In the genomic region with DNA sequence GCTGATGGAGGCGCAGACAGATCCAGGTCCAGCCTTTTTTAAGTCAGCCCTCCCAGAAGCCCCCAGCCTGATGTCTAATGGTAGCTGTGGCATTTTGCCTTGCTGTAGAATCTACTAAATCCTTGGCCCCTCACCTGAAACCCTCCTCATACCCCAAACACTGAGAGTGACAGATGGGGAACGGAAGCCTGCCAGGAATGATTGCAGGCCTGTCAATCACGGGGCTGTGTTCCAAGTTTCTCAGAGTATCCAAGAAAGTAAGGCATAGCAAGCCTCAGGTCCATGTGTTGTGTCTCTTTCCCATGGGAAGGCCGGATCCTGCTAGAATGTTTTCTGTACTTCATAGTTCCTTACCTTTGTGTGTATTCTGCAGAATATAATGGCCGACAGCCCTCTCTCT, we compare ENCODE assay signal across 11 mouse cellular contexts. TPM values are rescaled to one million over a fixed set of nuclear protein-coding genes. Genes with fewer than 3 reads are reported as not detected.
DNase-seq lines count a peak whose midpoint lies in the region; ATAC-seq and TF ChIP-seq lines count a peak whose summit lies in the region.
"Had no signal": no experiment of that assay in that cellular context is flagged by ENCODE, and none has a peak within 500 bp of the region (broad histone marks: within the 10 kb centered on the region; RNA-seq: fewer than 3 reads in every experiment).

No protein-coding gene starts in this region.

- TF ChIP-seq CTCF in lung, embryonic 14.5 days (IDR thresholded peaks at IDR 0.05; ENCODE audit: low read depth): no peak
- TF ChIP-seq CTCF in hindbrain, postnatal 0 days (IDR thresholded peaks at IDR 0.05; ENCODE audit: low read depth): no peak
- TF ChIP-seq CTCF in left cerebral cortex, adult 2 months (IDR thresholded peaks at IDR 0.05): no peak

- no peak overlapping the region for H3K27ac ChIP-seq in lung, embryonic 14.5 days (ENCODE audit: low read depth)
- peak overlapping the region; percentile 96; the same call in 1 of the 2 replicates for H3K27ac ChIP-seq in hindbrain, postnatal 0 days
- H3K27ac ChIP-seq in left cerebral cortex, adult 2 months: no peak overlapping the region

- no peak overlapping the region for H3ac ChIP-seq in myocyte (ENCODE audit: control insufficient read depth, insufficient read length)

- no peak for ATAC-seq in cerebellum, adult (ENCODE audit: insufficient number of reproducible peaks, low FRiP score, low TSS enrichment)
- no peak for ATAC-seq in lung, embryonic 14.5 days (ENCODE audit: insufficient read depth)
- ATAC-seq in hindbrain, postnatal 0 days: no peak

- no peaks in the 10 kb centered on the region for H3K27me3 ChIP-seq in lung, embryonic 14.5 days (ENCODE audit: insufficient read depth, low read length)
- no peaks in the 10 kb centered on the region for H3K27me3 ChIP-seq in hindbrain, postnatal 0 days (ENCODE audit: insufficient read depth, low read length)
- no peaks in the 10 kb centered on the region for H3K27me3 ChIP-seq in myocyte (ENCODE audit: control insufficient read depth, insufficient read depth, insufficient read length)

- peak; percentile 81 to 83 for DNase-seq in cerebellum, postnatal 10 days
- no peak for DNase-seq in lung, embryonic 14.5 days
- DNase-seq in lung, postnatal 36 days: no peak
- DNase-seq in hindbrain, postnatal 0 days (ENCODE audit: low spot score): peak; percentile 20
- DNase-seq in adrenal gland, adult 2 months: no peak
- no peak for DNase-seq in left cerebral cortex, adult 2 months (ENCODE audit: extremely low spot score in 1 of 2, low spot score in 2 of 2)
- DNase-seq: gastrocnemius, postnatal 25 days had no signal

- no peaks in the 10 kb centered on the region for H3K9me3 ChIP-seq in lung, embryonic 14.5 days (ENCODE audit: low read depth, low read length)
- no peaks in the 10 kb centered on the region for H3K9me3 ChIP-seq in hindbrain, postnatal 0 days (ENCODE audit: low read length)

- intact Hi-C loops in left cerebral cortex, adult 2 months (cut with DNase I): loop anchor here (2.0 kb wide), 1 partner anchor 47 kb away; the partner anchor contains the start of gene Mrps35

- peaks cover 21% of the 10 kb centered on the region for H3K79me2 ChIP-seq in myocyte (ENCODE audit: control insufficient read depth, insufficient read depth)

- no peak for TF ChIP-seq POLR2A in myocyte (IDR thresholded peaks at IDR 0.05; ENCODE audit: insufficient read length, low read depth)

- H3K4me2 ChIP-seq in lung, embryonic 14.5 days: peak overlapping the region; percentile 87
- peak overlapping the region; percentile 82 for H3K4me2 ChIP-seq in hindbrain, postnatal 0 days (ENCODE audit: low read depth, low read length)
- no peak overlapping the region for H3K4me2 ChIP-seq in myocyte (ENCODE audit: low read depth)

- 0 out of 2 replicates have a peak, but pooled peaks cover 2% of the 10 kb centered on the region for H3K4me1 ChIP-seq in lung, embryonic 14.5 days (ENCODE audit: insufficient read depth)
- peaks cover 18% of the 10 kb centered on the region; the same call in 1 of the 2 replicates for H3K4me1 ChIP-seq in hindbrain, postnatal 0 days (ENCODE audit: insufficient read depth, low read length)

- H3K4me3 ChIP-seq in lung, embryonic 14.5 days (ENCODE audit: low read depth, low read length): no peak overlapping the region; the same call in 1 of the 2 replicates
- 0 out of 2 replicates have a peak overlapping the region, but pooled peaks have one; percentile 67 for H3K4me3 ChIP-seq in hindbrain, postnatal 0 days (ENCODE audit: low read length)
- peak overlapping the region; percentile 67 for H3K4me3 ChIP-seq in myocyte
- H3K4me3 ChIP-seq in left cerebral cortex, adult 2 months: no peak overlapping the region

- WGBS in lung, embryonic 14.5 days: 78% methylated on average over 5 of the region's 5 CpGs
- 63% methylated on average over 5 of the region's 5 CpGs for WGBS in hindbrain, postnatal 0 days

- H3K9ac ChIP-seq in lung, embryonic 14.5 days: no peak overlapping the region
- H3K9ac ChIP-seq in hindbrain, postnatal 0 days (replicated peaks; ENCODE audit: low read length): peak overlapping the region; percentile 87

- H3K36me3 ChIP-seq in lung, embryonic 14.5 days (ENCODE audit: insufficient read depth): 0 out of 2 replicates have a peak, but pooled peaks cover 3% of the 10 kb centered on the region
- no peaks in the 10 kb centered on the region for H3K36me3 ChIP-seq in hindbrain, postnatal 0 days (ENCODE audit: insufficient read depth, low read length)
- peaks cover 4% of the 10 kb centered on the region for H3K36me3 ChIP-seq in myocyte (ENCODE audit: control insufficient read depth, insufficient read depth)

TF ChIP-seq in myocyte, 11 proteins besides CTCF, POLR2A, EP300 and RAD21:
- TF ChIP-seq MYOD1 (IDR thresholded peaks at IDR 0.05; ENCODE audit: control insufficient read depth in 1 of 3, insufficient read length in 2 of 3, low read depth in 2 of 3): no peak
- no peak for TF ChIP-seq MYOG (IDR thresholded peaks at IDR 0.05; ENCODE audit: control insufficient read depth in 1 of 3, insufficient read depth in 1 of 3, insufficient read length in 2 of 3, low read depth in 2 of 3)
- TF ChIP-seq POLR2AphosphoS2 (IDR thresholded peaks at IDR 0.05; ENCODE audit: insufficient read length, low read depth): no peak
- no peak for TF ChIP-seq TCF12 (IDR thresholded peaks at IDR 0.05; ENCODE audit: insufficient read depth, poor library complexity, severe bottlenecking)
- TF ChIP-seq REST (IDR thresholded peaks at IDR 0.05; ENCODE audit: insufficient read depth, insufficient read length): no peak
- no peak for TF ChIP-seq MAX (IDR thresholded peaks at IDR 0.05; ENCODE audit: low read depth)
- no peak for TF ChIP-seq CEBPB (IDR thresholded peaks at IDR 0.05; ENCODE audit: insufficient read depth, poor library complexity, severe bottlenecking)
- no peak for TF ChIP-seq SRF (IDR thresholded peaks at IDR 0.05; ENCODE audit: control insufficient read depth, insufficient read length, low read depth)
- TF ChIP-seq USF1 (IDR thresholded peaks at IDR 0.05; ENCODE audit: low read depth): no peak
- no peak for TF ChIP-seq E2F4 (IDR thresholded peaks at IDR 0.05; ENCODE audit: insufficient read depth)
- no peak for TF ChIP-seq TCF3 (IDR thresholded peaks at IDR 0.05; ENCODE audit: insufficient read length, low read depth)

RNA-seq across cellular contexts. Expression of gene Klhl42, which starts 1.0 kb away (rescaled TPM):
- 14.2 and 14.6 TPM in 2 replicates for polyA plus RNA-seq in lung, embryonic 14.5 days (2014; fragmentation: Nextera tagmentation; extraction: Ambion mirVana)
- 29.7 and 31.7 TPM in 2 replicates for total RNA-seq in hindbrain, postnatal 0 days (2014; rRNA removed)
- 5.4 and 5.7 TPM in 2 replicates for polyA plus RNA-seq in hindbrain, postnatal 0 days (2015; fragmentation: Nextera tagmentation; extraction: Ambion mirVana)
- polyA plus RNA-seq in myocyte (2012; fragmentation: generic; extraction: Trizol): 2.2 TPM
- total RNA-seq in adrenal gland, adult 2 months (2021): 10 to 100 TPM; 20.9 to 21.3 TPM
- 16.4 and 20.6 TPM in 2 replicates for polyA plus RNA-seq in adrenal gland, adult 2 months (2012; rRNA removed)
- total RNA-seq in left cerebral cortex, adult 2 months (2021): 10 to 100 TPM; 24.5 to 24.8 TPM

RNA-seq across cellular contexts. Expression of gene Mansc4, which starts 3.4 kb away (rescaled TPM):
- 7.3 and 7.5 TPM in 2 replicates for polyA plus RNA-seq in lung, embryonic 14.5 days (2014; fragmentation: Nextera tagmentation; extraction: Ambion mirVana)
- total RNA-seq in hindbrain, postnatal 0 days (2014; rRNA removed): 0.40 and 1.7 TPM in 2 replicates
- polyA plus RNA-seq in hindbrain, postnatal 0 days (2015; fragmentation: Nextera tagmentation; extraction: Ambion mirVana): 1.4 and 2.0 TPM in 2 replicates
- 0.10 TPM for polyA plus RNA-seq in myocyte (2012; fragmentation: generic; extraction: Trizol)
- not detected for total RNA-seq in adrenal gland, adult 2 months (2021)
- 0.52 and 0.54 TPM in 2 replicates for polyA plus RNA-seq in adrenal gland, adult 2 months (2012; rRNA removed)
- not detected for total RNA-seq in left cerebral cortex, adult 2 months (2021)
- total RNA-seq: common myeloid progenitor, adult 5-6 weeks; gastrocnemius, postnatal 25 days; megakaryocyte progenitor cell, adult 5-6 weeks had no signal

RNA-seq across cellular contexts. Expression of gene Mrps35, which starts 47.6 kb away (rescaled TPM):
- polyA plus RNA-seq in lung, embryonic 14.5 days (2014; fragmentation: Nextera tagmentation; extraction: Ambion mirVana): 106 and 121 TPM in 2 replicates
- total RNA-seq in hindbrain, postnatal 0 days (2014; rRNA removed): 8.3 and 8.7 TPM in 2 replicates
- 78.5 and 79.9 TPM in 2 replicates for polyA plus RNA-seq in hindbrain, postnatal 0 days (2015; fragmentation: Nextera tagmentation; extraction: Ambion mirVana)
- 44.9 TPM for polyA plus RNA-seq in myocyte (2012; fragmentation: generic; extraction: Trizol)
- total RNA-seq in adrenal gland, adult 2 months (2021): 100 to 1,000 TPM in 1 of 2 experiments, 10 to 100 TPM in 1; 62.7 to 106 TPM
- polyA plus RNA-seq in adrenal gland, adult 2 months (2012; rRNA removed): 5.9 and 6.7 TPM in 2 replicates
- 10 to 100 TPM; 43.7 to 47.9 TPM for total RNA-seq in left cerebral cortex, adult 2 months (2021)

RNA-seq across cellular contexts. Expression of gene Rep15, which starts 57.8 kb away (rescaled TPM):
- polyA plus RNA-seq in lung, embryonic 14.5 days (2014; fragmentation: Nextera tagmentation; extraction: Ambion mirVana): 1.1 TPM in 2 replicates
- total RNA-seq in hindbrain, postnatal 0 days (2014; rRNA removed): 0.50 TPM in 1 of 2 replicates, not detected in the other
- 0.48 TPM in 2 replicates for polyA plus RNA-seq in hindbrain, postnatal 0 days (2015; fragmentation: Nextera tagmentation; extraction: Ambion mirVana)
- 0.90 TPM for polyA plus RNA-seq in myocyte (2012; fragmentation: generic; extraction: Trizol)
- total RNA-seq in adrenal gland, adult 2 months (2021): 1 to 10 TPM in 1 of 2 experiments, under 1 TPM in 1; 0.72 to 1.3 TPM
- polyA plus RNA-seq in adrenal gland, adult 2 months (2012; rRNA removed): 0.08 and 0.15 TPM in 2 replicates
- total RNA-seq in left cerebral cortex, adult 2 months (2021): 1 to 10 TPM; 2.6 to 3.0 TPM
- total RNA-seq: common myeloid progenitor, adult 5-6 weeks; megakaryocyte progenitor cell, adult 5-6 weeks had no signal

Comparison
In these comparisons a context has a peak if more than half of its experiments do, and no peak if none do; other contexts are left out.
1. DNase-seq: peak in cerebellum, postnatal 10 days (2 of 2) and hindbrain, postnatal 0 days (single experiment); none in lung, embryonic 14.5 days (single experiment), lung, postnatal 36 days (single experiment), adrenal gland, adult 2 months (single experiment) and left cerebral cortex, adult 2 months (0 of 2).
2. H3K4me3 ChIP-seq: peak in hindbrain, postnatal 0 days (single experiment) and myocyte (single experiment); none in lung, embryonic 14.5 days (single experiment) and left cerebral cortex, adult 2 months (single experiment).